Mouse (Mus musculus) hindbrain, embryonic 11.5 days (tissue): ENCODE measurements at regions not wholly inside any gene's neighbourhood (a gene's known extent, or its start where the extent isn't known, plus 50 kb on each side); places are given as distances from the start of the nearest gene placed in this dataset.
A peak's percentile ranks its signal among the peaks of the same experiment; 100 is the strongest.

ENCODE experiments used
- ATAC-seq: fragments of 200-750 bp; cut with Nextera tagmentation; 2 replicates; pipeline ENCODE4 v1.8.0; 2017; ENCODE audit warnings: mild to moderate bottlenecking, moderate TSS enrichment, moderate library complexity; ENCODE audit not compliant: low FRiP score
- DNase-seq: peaks from one replicate; pipeline ENCODE4 v3.0.0-alpha.2; 2015; ENCODE audit warnings: low spot score
- H3K27ac ChIP-seq: fragments of 300-500 bp; sonication (generic); 2 replicates; pipeline ENCODE4 v1.5.1; 2014; ENCODE audit warnings: mild to moderate bottlenecking, low read depth, low read length
- H3K27me3 ChIP-seq: fragments of 300-500 bp; sonication (generic); 2 replicates; pipeline ENCODE4 v1.6.1; 2014; ENCODE audit warnings: mild to moderate bottlenecking, low read length, moderate library complexity, mixed read lengths; ENCODE audit not compliant: control insufficient read depth, insufficient read depth
- H3K36me3 ChIP-seq: fragments of 300-500 bp; sonication (generic); 2 replicates; pipeline ENCODE4 v1.6.1; 2014; ENCODE audit warnings: mild to moderate bottlenecking, low read length, moderate library complexity, mixed read lengths; ENCODE audit not compliant: control insufficient read depth, insufficient read depth
- H3K4me1 ChIP-seq: fragments of 300-500 bp; sonication (generic); replicated peaks from 2 replicates; pipeline ENCODE4 v1.6.1; 2014; ENCODE audit warnings: low read length, mixed read lengths; ENCODE audit not compliant: control insufficient read depth, insufficient read depth
- H3K4me2 ChIP-seq: fragments of 300-500 bp; sonication (generic); replicated peaks from 2 replicates; pipeline ENCODE4 v1.6.1; 2014; ENCODE audit warnings: mild to moderate bottlenecking, low read depth, low read length
- H3K4me3 ChIP-seq: fragments of 300-500 bp; sonication (generic); 2 replicates; pipeline ENCODE4 v1.5.1; 2014; ENCODE audit warnings: low read depth, low read length
- H3K9ac ChIP-seq: fragments of 300-500 bp; sonication (generic); 2 replicates; pipeline ENCODE4 v1.6.1; 2014; ENCODE audit warnings: low read depth, low read length
- H3K9me3 ChIP-seq: fragments of 300-500 bp; sonication (generic); 2 replicates; pipeline ENCODE4 v1.6.1; 2016; ENCODE audit warnings: low read length; ENCODE audit not compliant: control insufficient read depth
- WGBS: fragments of 180-500 bp; shearing (Covaris S2); extraction: QIAGEN DNeasy Blood & Tissue Kit; methylation state at CpG from one replicate; pipeline ENCODE4 v1.1.7; 2014; 5-methylcytosine and 5-hydroxymethylcytosine counted together

GRCm38 (mm10) chr17:77819698-77820097 lies 380.4 kb upstream of the Crim1 start:
- H3K4me2 ChIP-seq = no peak overlapping the region
- no peaks in the 10 kb centered on the region for H3K36me3 ChIP-seq
- ATAC-seq (no peak), DNase-seq (peak; percentile 1)
- H3K4me1 ChIP-seq = no peaks in the 10 kb centered on the region
- H3K9me3 ChIP-seq = no peaks in the 10 kb centered on the region
- H3K27me3 ChIP-seq = no peaks in the 10 kb centered on the region
- no peak overlapping the region for H3K4me3 ChIP-seq
- no peak overlapping the region for H3K9ac ChIP-seq
- 79% methylated on average over 8 of the region's 8 CpGs for WGBS
- H3K27ac ChIP-seq = no peak overlapping the region

DNA sequence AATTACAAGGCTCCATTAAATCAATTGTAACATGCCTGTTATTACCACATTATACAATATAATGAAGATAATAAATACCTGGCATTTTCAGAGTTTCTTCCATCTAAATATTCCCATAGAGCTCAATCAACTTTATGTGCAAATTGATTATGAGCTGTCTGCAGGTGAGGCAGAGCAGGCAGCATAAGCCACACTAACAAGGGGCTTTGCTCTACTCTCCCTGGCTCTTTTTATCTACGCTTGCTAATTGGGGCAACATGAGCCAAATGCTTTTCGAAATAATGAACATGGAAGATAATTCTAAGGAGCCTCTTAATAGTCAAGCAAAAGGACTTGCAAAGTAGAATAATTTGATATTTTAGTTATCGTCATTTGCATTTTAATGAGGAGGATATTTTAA lies 356.1 kb upstream of the Crim1 start:
- no peaks in the 10 kb centered on the region for H3K36me3 ChIP-seq
- no peak overlapping the region for H3K4me3 ChIP-seq
- no peak overlapping the region for H3K4me2 ChIP-seq
- no peaks in the 10 kb centered on the region for H3K4me1 ChIP-seq
- H3K27ac ChIP-seq = no peak overlapping the region
- ATAC-seq (no peak), DNase-seq (no peak)
- H3K9me3 ChIP-seq = no peaks in the 10 kb centered on the region
- WGBS = 95% methylated on average over 3 of the region's 3 CpGs
- no peaks in the 10 kb centered on the region for H3K27me3 ChIP-seq
- H3K9ac ChIP-seq = no peak overlapping the region

DNA sequence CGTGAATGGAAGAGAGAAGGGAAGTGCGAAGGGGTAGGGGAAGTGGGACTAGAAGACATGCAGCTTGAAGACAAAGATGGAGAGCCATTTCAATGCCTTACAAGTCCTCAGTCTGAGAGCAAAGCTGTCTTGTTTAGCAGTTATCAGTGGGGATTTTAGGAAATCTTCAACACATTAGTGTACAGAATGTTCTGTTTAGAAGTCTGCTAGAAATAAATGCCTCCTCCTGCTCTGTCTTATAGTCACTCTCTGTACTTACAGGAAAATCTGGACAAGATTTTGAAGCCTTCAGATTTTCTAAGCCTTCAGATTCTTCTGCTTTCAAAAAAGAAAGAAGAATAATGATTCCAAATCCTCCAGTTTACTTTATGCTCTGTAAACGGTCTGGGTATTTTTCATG lies 325.6 kb upstream of the Crim1 start:
- no peak for ATAC-seq

GRCm38 (mm10) chr17:77877016-77877415 lies 323.0 kb upstream of the Crim1 start:
- Histone ChIP-seq H3K27ac (no peak overlapping the region), H3K9me3 (no peaks in the 10 kb centered on the region), H3K27me3 (no peaks in the 10 kb centered on the region), H3K4me3 (no peak overlapping the region), H3K4me1 (no peaks in the 10 kb centered on the region), H3K4me2 (no peak overlapping the region), H3K36me3 (no peaks in the 10 kb centered on the region), H3K9ac (no peak overlapping the region)
- 27% methylated on average over 2 of the region's 2 CpGs for WGBS
- no peak for DNase-seq
- no peak for ATAC-seq

More for the DNA sequence above, 325.6 kb upstream of the Crim1 start:
- H3K27ac ChIP-seq = no peak overlapping the region
- WGBS = 92% methylated on average over 3 of the region's 3 CpGs
- H3K4me1 ChIP-seq = no peaks in the 10 kb centered on the region
- no peaks in the 10 kb centered on the region for H3K9me3 ChIP-seq
- no peak overlapping the region for H3K4me2 ChIP-seq
- H3K27me3 ChIP-seq = no peaks in the 10 kb centered on the region
- no peak for DNase-seq
- no peak overlapping the region for H3K4me3 ChIP-seq
- H3K9ac ChIP-seq = no peak overlapping the region
- no peaks in the 10 kb centered on the region for H3K36me3 ChIP-seq

- ATAC-seq (peak; percentile 45), DNase-seq (no peak)
- H3K4me3 ChIP-seq = no peak overlapping the region
- H3K36me3 ChIP-seq = no peaks in the 10 kb centered on the region
- no peaks in the 10 kb centered on the region for H3K27me3 ChIP-seq
- no peaks in the 10 kb centered on the region for H3K4me1 ChIP-seq
- H3K9ac ChIP-seq = no peak overlapping the region
- no peak overlapping the region for H3K27ac ChIP-seq
- no peaks in the 10 kb centered on the region for H3K9me3 ChIP-seq
- H3K4me2 ChIP-seq = no peak overlapping the region
- 71% methylated on average over 2 of the region's 2 CpGs for WGBS
Observed at GRCm38 (mm10) chr17:77885150-77885549, 314.9 kb upstream of the Crim1 start.

DNA sequence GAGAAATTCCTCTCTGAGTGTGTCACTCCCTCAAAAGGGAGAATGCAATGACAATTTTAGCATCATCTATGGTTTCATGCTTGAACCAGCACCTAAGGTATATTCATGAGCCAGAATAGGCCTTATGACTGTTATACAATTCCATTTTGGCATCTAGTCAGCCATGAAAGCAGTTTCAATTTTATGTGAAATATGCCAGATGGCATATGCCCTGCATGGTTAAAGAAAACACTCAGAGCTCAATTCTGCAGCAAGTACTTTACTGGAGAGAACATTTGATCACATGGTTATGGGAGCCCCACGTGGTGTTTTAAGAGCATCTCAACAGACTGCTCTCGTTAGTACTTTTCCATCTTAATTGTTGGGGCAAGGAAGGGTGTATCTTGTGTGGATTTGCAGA lies 310.9 kb upstream of the Crim1 start:
- no peak for ATAC-seq
- no peaks in the 10 kb centered on the region for H3K27me3 ChIP-seq
- no peak for DNase-seq
- no peak overlapping the region for H3K4me2 ChIP-seq
- H3K9me3 ChIP-seq = no peaks in the 10 kb centered on the region
- no peak overlapping the region for H3K27ac ChIP-seq
- WGBS = 75% methylated on average over 2 of the region's 2 CpGs
- H3K9ac ChIP-seq = no peak overlapping the region
- no peaks in the 10 kb centered on the region for H3K36me3 ChIP-seq
- H3K4me1 ChIP-seq = no peaks in the 10 kb centered on the region
- no peak overlapping the region for H3K4me3 ChIP-seq

DNA sequence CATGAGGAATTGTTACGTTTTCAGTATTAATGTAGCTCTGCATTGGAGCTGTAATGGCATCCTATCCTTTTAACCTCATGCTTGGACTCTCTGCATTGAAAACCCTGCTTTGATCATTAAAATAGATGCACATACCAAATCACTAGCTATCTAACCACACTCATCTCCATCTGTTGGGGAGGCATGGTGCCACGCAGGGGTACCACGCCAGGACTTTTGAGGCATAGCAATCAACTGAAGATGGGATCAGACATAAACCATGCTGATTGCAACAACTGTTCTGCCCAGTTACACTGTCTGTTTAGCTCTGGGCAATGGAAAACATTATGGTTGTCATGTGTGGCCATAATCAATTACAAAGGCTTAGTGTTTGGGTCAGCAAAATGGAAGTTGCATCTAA lies 295.6 kb upstream of the Crim1 start:
- H3K27me3 ChIP-seq = no peaks in the 10 kb centered on the region
- no peaks in the 10 kb centered on the region for H3K36me3 ChIP-seq
- H3K4me2 ChIP-seq = no peak overlapping the region
- WGBS = 93% methylated on average over 3 of the region's 3 CpGs
- no peaks in the 10 kb centered on the region for H3K4me1 ChIP-seq
- H3K9me3 ChIP-seq = no peaks in the 10 kb centered on the region
- DNase-seq (no peak), ATAC-seq (no peak)
- H3K9ac ChIP-seq = no peak overlapping the region
- no peak overlapping the region for H3K4me3 ChIP-seq
- H3K27ac ChIP-seq = no peak overlapping the region

GRCm38 (mm10) chr17:77913962-77914450 lies 286.0 kb upstream of the Crim1 start:
- Histone ChIP-seq H3K4me3 (no peak overlapping the region), H3K27ac (no peak overlapping the region), H3K4me1 (no peaks in the 10 kb centered on the region), H3K36me3 (no peaks in the 10 kb centered on the region), H3K9me3 (no peaks in the 10 kb centered on the region), H3K9ac (no peak overlapping the region), H3K4me2 (no peak overlapping the region), H3K27me3 (no peaks in the 10 kb centered on the region)
- 89% methylated on average over 4 of the region's 4 CpGs for WGBS
- ATAC-seq = no peak
- DNase-seq = no peak

- no peaks in the 10 kb centered on the region for H3K36me3 ChIP-seq
- ATAC-seq (peak; percentile 34; the same call in 1 of the 2 replicates), DNase-seq (no peak)
- H3K4me1 ChIP-seq = no peaks in the 10 kb centered on the region
- WGBS = 76% methylated on average over 3 of the region's 3 CpGs
- H3K27me3 ChIP-seq = no peaks in the 10 kb centered on the region
- H3K4me2 ChIP-seq = no peak overlapping the region
- H3K4me3 ChIP-seq = no peak overlapping the region
- no peak overlapping the region for H3K27ac ChIP-seq
- H3K9me3 ChIP-seq = no peaks in the 10 kb centered on the region
- H3K9ac ChIP-seq = no peak overlapping the region
Observed at GRCm38 (mm10) chr17:77930253-77930652, 269.8 kb upstream of the Crim1 start.
